Mouse (Mus musculus) hindbrain, embryonic 16.5 days (tissue): ENCODE measurements around the gene Gipc2. TPM values are rescaled to one million over a fixed set of nuclear protein-coding genes. Genes with fewer than 3 reads are reported as not detected.
"Not testable (repeated sequence)": the region's sequence is repeated elsewhere in the genome, so short reads cannot be mapped to it uniquely, and the experiment has no call there.

Source experiments
- ATAC-seq: fragments of 200-750 bp; cut with Nextera tagmentation; 2 replicates; pipeline ENCODE4 v1.8.0; 2017; ENCODE audit warnings: moderate TSS enrichment, moderate library complexity
- H3K27ac ChIP-seq: fragments of 300-500 bp; sonication (generic); 2 replicates; pipeline ENCODE4 v1.5.1; 2014; ENCODE audit warnings: low read depth, mild to moderate bottlenecking, control low read depth, low read length, moderate library complexity
- H3K27me3 ChIP-seq: fragments of 300-500 bp; sonication (generic); replicated peaks from 2 replicates; pipeline ENCODE4 v1.6.1; 2014; ENCODE audit warnings: low read length; ENCODE audit not compliant: control insufficient read depth, insufficient read depth
- H3K36me3 ChIP-seq: fragments of 300-500 bp; sonication (generic); 2 replicates; pipeline ENCODE4 v1.6.1; 2014; ENCODE audit warnings: mild to moderate bottlenecking, low read length, moderate library complexity, mixed read lengths; ENCODE audit not compliant: control insufficient read depth, insufficient read depth
- H3K4me1 ChIP-seq: fragments of 300-500 bp; sonication (generic); 2 replicates; pipeline ENCODE4 v1.6.1; 2014; ENCODE audit warnings: low read depth, low read length; ENCODE audit not compliant: control insufficient read depth, insufficient read depth
- H3K4me2 ChIP-seq: fragments of 300-500 bp; sonication (generic); 2 replicates; pipeline ENCODE4 v1.6.1; 2014; ENCODE audit warnings: mild to moderate bottlenecking, low read length, control low read depth, moderate library complexity
- H3K4me3 ChIP-seq: fragments of 300-500 bp; sonication (generic); 2 replicates; pipeline ENCODE4 v1.5.1; 2014; ENCODE audit warnings: mild to moderate bottlenecking, low read length, control low read depth, moderate library complexity
- H3K9ac ChIP-seq: fragments of 300-500 bp; sonication (generic); 2 replicates; pipeline ENCODE4 v1.6.1; 2014; ENCODE audit warnings: low read depth, mild to moderate bottlenecking, control low read depth, low read length, moderate library complexity
- H3K9me3 ChIP-seq: fragments of 300-500 bp; sonication (generic); 2 replicates; pipeline ENCODE4 v1.6.1; 2014; ENCODE audit warnings: mild to moderate bottlenecking, low read length, moderate library complexity; ENCODE audit not compliant: control insufficient read depth
- WGBS: fragments of 180-500 bp; shearing (Covaris S2); extraction: QIAGEN DNeasy Blood & Tissue Kit; methylation state at CpG from one replicate; pipeline ENCODE4 v1.1.7; 2014; 5-methylcytosine and 5-hydroxymethylcytosine counted together
- polyA plus RNA-seq: library from polyadenylated mRNA; unstranded; fragments of >200 nt; fragmentation: Nextera tagmentation; extraction: Ambion mirVana; gene quantifications from 2 replicates; pipeline ENCODE4 v1.2.1, GENCODE M21; 2015

Gipc2 gene
- polyA plus RNA-seq, 1 experiment from 2014 or later = 11.9 TPM

DNA sequence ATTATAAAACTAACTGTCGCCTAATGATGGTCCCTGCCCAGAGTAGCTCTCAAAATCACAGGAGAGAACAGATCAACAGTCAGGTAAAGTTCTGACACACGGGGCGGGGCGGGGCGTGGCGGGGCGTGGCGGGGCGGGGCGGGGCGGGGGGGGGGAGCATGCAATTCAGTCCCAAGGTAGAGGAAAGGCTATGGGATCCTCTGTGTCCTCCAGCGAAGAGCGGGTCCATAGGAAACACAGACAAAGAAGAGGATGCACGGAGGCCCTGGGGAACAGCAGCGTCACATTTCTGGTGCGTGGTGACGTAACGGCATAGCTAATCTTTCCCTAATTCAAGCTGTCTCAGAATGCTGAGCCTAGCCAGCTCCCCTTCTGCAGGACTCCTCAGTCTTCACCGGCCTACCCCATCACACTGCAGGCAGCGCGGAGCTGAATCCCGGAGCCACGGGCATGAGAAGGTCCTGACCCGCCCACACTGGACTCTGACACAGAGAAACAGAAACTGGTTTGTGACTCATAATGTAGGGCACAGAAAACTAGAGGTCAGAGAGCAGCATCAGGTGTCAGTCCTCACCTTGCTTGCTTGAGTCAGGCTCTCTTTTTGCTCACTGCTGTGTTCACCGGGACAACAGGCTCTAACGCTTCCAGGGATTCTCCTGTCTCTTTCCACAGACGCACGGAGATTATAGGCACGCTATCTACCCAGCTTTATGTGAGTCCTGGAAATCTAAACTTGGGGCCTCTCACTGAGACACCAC is 14.1 kb downstream of the Gipc2 start:
- ATAC-seq = peak; percentile 31; the same call in 1 of the 2 replicates
- Histone ChIP-seq H3K27ac (no peak overlapping the region), H3K9ac (no peak overlapping the region), H3K4me1 (no peaks in the 10 kb centered on the region), H3K4me3 (no peak overlapping the region; the same call in 1 of the 2 replicates), H3K9me3 (no peaks in the 10 kb centered on the region), H3K4me2 (peak overlapping the region; percentile 47), H3K27me3 (no peaks in the 10 kb centered on the region), H3K36me3 (no peaks in the 10 kb centered on the region)
- WGBS = 58% methylated on average over 29 of the region's 29 CpGs

- Histone ChIP-seq H3K36me3 (no peaks in the 10 kb centered on the region), H3K4me3 (no peak overlapping the region), H3K4me2 (no peak overlapping the region), H3K27ac (no peak overlapping the region), H3K9me3 (no peaks in the 10 kb centered on the region), H3K9ac (no peak overlapping the region), H3K4me1 (no peaks in the 10 kb centered on the region), H3K27me3 (no peaks in the 10 kb centered on the region)
- 76% methylated on average over 3 of the region's 3 CpGs for WGBS
- no peak for ATAC-seq
Observed at GRCm38 (mm10) chr3:152149863-152150262, 16.2 kb downstream of the Gipc2 start.

DNA sequence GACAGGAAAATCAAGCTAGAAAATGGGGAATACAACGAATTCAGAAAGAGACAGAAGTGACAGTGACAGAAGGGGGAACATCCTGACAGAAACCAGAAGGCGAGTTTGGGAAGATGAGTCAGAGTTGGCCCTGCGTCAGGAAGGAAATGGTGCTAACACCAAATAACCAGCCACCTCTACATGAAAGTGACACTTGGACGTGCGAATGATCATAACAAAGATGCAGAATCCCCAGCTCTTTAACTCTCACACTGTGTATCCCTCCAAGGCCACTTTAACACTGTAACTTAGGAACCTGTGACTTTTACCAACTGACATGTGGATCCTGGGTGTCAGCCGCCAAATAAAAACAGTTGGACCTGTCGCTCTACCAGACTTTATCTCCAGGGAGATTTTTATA is 16.6 kb downstream of the Gipc2 start:
- Histone ChIP-seq H3K4me1 (no peaks in the 10 kb centered on the region), H3K4me3 (no peak overlapping the region), H3K36me3 (no peaks in the 10 kb centered on the region), H3K9me3 (no peaks in the 10 kb centered on the region), H3K4me2 (no peak overlapping the region), H3K27ac (no peak overlapping the region), H3K9ac (no peak overlapping the region), H3K27me3 (no peaks in the 10 kb centered on the region)
- ATAC-seq = no peak
- WGBS = 82% methylated on average over 7 of the region's 7 CpGs

DNA sequence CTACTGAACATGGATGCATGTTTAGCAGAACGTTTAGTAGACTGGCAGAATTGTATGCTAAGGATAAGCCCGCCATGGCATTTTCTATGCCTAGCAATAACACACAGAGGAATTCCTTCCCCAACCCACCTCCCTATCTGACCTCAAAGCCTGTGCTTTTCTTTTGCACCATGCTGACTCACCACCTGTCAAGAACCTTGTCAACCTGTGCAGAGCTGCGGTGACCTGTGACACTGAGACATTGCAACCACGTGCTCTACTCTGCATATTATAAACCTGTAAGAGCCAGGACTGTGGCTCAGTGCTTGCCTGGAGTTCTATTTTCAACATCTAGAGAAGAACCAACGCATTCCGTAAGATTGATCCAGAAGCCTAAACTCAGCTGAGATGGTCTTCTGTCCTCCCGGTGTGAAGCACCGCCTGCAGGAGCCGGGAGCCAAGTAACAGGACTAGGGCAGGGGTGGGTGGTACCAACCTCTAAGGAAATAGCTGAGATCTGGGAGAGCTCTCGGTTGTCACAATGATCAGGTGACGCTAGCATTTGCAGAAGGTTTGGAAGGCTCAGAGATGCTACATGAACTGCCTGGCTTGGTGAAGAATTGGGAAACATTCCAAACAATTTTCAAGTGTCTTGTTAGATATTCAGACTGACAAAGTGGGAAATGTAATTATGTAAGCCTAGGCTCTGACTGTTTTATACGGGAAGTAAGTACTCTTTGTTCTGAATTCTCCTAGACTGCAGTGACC is 18.8 kb downstream of the Gipc2 start:
- H3K4me2 ChIP-seq = no peak overlapping the region
- 68% methylated on average over 12 of the region's 12 CpGs for WGBS
- no peak overlapping the region for H3K9ac ChIP-seq
- no peak overlapping the region for H3K4me3 ChIP-seq
- no peaks in the 10 kb centered on the region for H3K27me3 ChIP-seq
- no peaks in the 10 kb centered on the region for H3K4me1 ChIP-seq
- no peaks in the 10 kb centered on the region for H3K36me3 ChIP-seq
- ATAC-seq = no peak
- H3K27ac ChIP-seq = no peak overlapping the region
- no peaks in the 10 kb centered on the region for H3K9me3 ChIP-seq

GRCm38 (mm10) chr3:152145186-152145585 is 20.8 kb downstream of the Gipc2 start:
- Histone ChIP-seq H3K4me2 (no peak overlapping the region), H3K36me3 (no peaks in the 10 kb centered on the region), H3K9me3 (no peaks in the 10 kb centered on the region), H3K27me3 (no peaks in the 10 kb centered on the region), H3K27ac (no peak overlapping the region), H3K4me1 (no peaks in the 10 kb centered on the region), H3K9ac (no peak overlapping the region), H3K4me3 (no peak overlapping the region)
- 71% methylated on average over 2 of the region's 2 CpGs for WGBS
- peak; percentile 84 for ATAC-seq

DNA sequence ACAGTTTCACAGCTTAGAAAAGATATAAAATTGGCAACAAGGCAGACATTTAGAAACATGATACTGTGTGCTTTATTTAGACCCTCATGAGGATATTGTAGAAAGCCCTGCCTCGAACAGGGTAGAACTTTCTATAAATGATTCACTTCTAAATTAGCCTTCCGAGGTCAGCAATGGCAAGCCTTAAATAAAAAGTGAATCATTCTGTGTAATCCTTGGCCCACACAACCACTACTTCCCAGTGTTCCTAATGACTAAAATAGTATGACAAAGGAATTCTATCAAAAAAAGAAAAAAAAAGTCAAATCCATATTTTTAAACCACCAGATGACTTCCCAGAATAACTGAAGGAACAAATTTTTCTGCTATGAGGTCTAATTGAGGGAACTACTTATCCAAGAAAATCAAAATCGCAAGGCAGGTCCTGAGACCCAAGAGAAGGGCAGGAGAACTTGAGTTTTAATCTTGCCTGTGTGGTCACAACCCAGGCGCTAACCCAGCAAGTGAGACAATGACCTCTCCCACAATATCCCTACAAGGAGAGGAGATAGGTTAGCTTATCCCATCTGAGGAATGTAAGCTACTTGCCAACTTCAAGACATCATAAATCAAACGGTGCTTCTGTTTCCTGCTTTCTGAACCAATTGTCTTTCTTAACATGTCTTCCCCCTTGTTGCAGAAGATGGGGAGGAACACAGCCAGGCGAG is 22.9 kb downstream of the Gipc2 start:
- no peaks in the 10 kb centered on the region for H3K4me1 ChIP-seq
- no peaks in the 10 kb centered on the region for H3K27me3 ChIP-seq
- H3K27ac ChIP-seq = no peak overlapping the region
- H3K4me2 ChIP-seq = no peak overlapping the region
- no peak overlapping the region for H3K4me3 ChIP-seq
- no peak overlapping the region for H3K9ac ChIP-seq
- no peaks in the 10 kb centered on the region for H3K9me3 ChIP-seq
- WGBS = 75% methylated on average over 6 of the region's 6 CpGs
- no peaks in the 10 kb centered on the region for H3K36me3 ChIP-seq
- ATAC-seq = no peak

DNA sequence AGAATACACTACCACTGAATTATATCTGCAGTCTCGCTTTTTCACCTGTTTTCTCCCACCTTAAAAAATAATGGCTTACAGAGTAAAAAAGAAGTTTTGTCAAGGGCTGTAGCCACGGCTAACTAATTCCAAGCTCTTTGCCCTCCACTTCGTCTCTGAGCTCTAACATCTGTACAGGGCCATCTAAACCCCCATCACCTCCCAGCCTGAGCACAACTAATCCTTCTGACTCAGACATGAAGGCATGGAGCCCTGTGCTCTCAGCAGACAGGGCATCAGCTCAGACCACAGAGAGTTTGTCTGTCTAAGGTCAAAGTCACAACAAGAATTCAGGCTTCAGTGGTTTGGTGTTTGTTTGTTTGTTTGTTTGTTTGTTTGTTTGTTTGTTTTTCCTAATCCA is 23.9 kb downstream of the Gipc2 start:
- H3K27me3 ChIP-seq = no peaks in the 10 kb centered on the region
- H3K36me3 ChIP-seq = no peaks in the 10 kb centered on the region
- WGBS = 81% methylated on average over 3 of the region's 3 CpGs
- no peak for ATAC-seq
- H3K9me3 ChIP-seq = no peaks in the 10 kb centered on the region
- H3K4me2 ChIP-seq = no peak overlapping the region
- no peak overlapping the region for H3K27ac ChIP-seq
- no peak overlapping the region for H3K4me3 ChIP-seq
- H3K4me1 ChIP-seq = no peaks in the 10 kb centered on the region
- no peak overlapping the region for H3K9ac ChIP-seq

GRCm38 (mm10) chr3:152139308-152139707 is 26.7 kb downstream of the Gipc2 start:
- H3K9me3 ChIP-seq, ATAC-seq, H3K27ac ChIP-seq, H3K9ac ChIP-seq, H3K36me3 ChIP-seq, H3K4me1 ChIP-seq, H3K27me3 ChIP-seq, H3K4me3 ChIP-seq, H3K4me2 ChIP-seq: not testable (repeated sequence)
- WGBS = 89% methylated on average over 3 of the region's 3 CpGs

GRCm38 (mm10) chr3:152136106-152136505 is 29.9 kb downstream of the Gipc2 start:
- H3K4me1 ChIP-seq, H3K9me3 ChIP-seq, ATAC-seq, H3K27me3 ChIP-seq, H3K4me3 ChIP-seq, H3K9ac ChIP-seq, H3K4me2 ChIP-seq, H3K27ac ChIP-seq, H3K36me3 ChIP-seq: not testable (repeated sequence)
- WGBS = 92% methylated on average over 16 of the region's 16 CpGs
